Mouse (Mus musculus) lung, adult 2 months (tissue): ENCODE data around the gene Cables2.

Experiments
- CTCF ChIP-seq: fragments of 200-500 bp; IDR thresholded peaks from 2 replicates; pipeline ENCODE4 v1.5.1; 2011; ENCODE audit warnings: mild to moderate bottlenecking, low read length, control low read depth; ENCODE audit not compliant: insufficient read depth
- POLR2A ChIP-seq: fragments of 200-500 bp; IDR thresholded peaks from 2 replicates; pipeline ENCODE4 v1.6.1; 2011; ENCODE audit warnings: low read depth, mild to moderate bottlenecking, control low read depth, low read length, borderline replicate concordance; ENCODE audit errors: extremely low read depth

GRCm38 (mm10) chr2:180270537-180271255, 2.6 kb downstream of the Cables2 start:
- TF ChIP-seq POLR2A (no peak), CTCF (no peak)
